Mouse (Mus musculus): Measurements from ENCODE around the gene Gimap4. TPM values are rescaled to one million over a fixed set of nuclear protein-coding genes. Genes with fewer than 3 reads are reported as not detected.
A peak's percentile ranks its signal among the peaks of the same experiment; 100 is the strongest.

Gene Gimap4
- total and polyA plus RNA-seq, 2 experiments, result 5.5 to 15.1 TPM

GRCm38 (mm10) chr6:48642764-48643292 lies 41.5 kb upstream of the Gimap4 start:
- H3K4me3 ChIP-seq (ENCODE audit: insufficient read depth, low read depth, low read length), result no peak overlapping the region
- TF ChIP-seq POLR2A (IDR thresholded peaks at IDR 0.05; ENCODE audit: extremely low read depth, insufficient read depth, low read length) (no peak), CTCF (IDR thresholded peaks at IDR 0.05; ENCODE audit: low read depth, low read length) (peak; percentile 41)
- H3K79me2 ChIP-seq (ENCODE audit: control insufficient read depth, insufficient read depth, low read length), result no peaks in the 10 kb centered on the region
- no peak overlapping the region for H3K27ac ChIP-seq (replicated peaks; ENCODE audit: insufficient read depth, low read depth, low read length)
- no peaks in the 10 kb centered on the region for H3K36me3 ChIP-seq (ENCODE audit: control insufficient read depth, insufficient read depth, low read length)
- 25% methylated on average over 4 of the region's 4 CpGs for WGBS
- peak; percentile 72 for DNase-seq (ENCODE audit: extremely low read depth, low read depth, low spot score)
- H3K27me3 ChIP-seq (ENCODE audit: control insufficient read depth, insufficient read depth, low read length), result no peaks in the 10 kb centered on the region
- H3K9ac ChIP-seq (ENCODE audit: low read depth, low read length), result no peak overlapping the region
- no peaks in the 10 kb centered on the region; the same call in 1 of the 2 replicates for H3K4me1 ChIP-seq (ENCODE audit: control insufficient read depth, insufficient read depth, low read length)

- H3K79me2 ChIP-seq (ENCODE audit: control insufficient read depth, insufficient read depth, low read length), result no peaks in the 10 kb centered on the region; the same call in 1 of the 2 replicates
- no peaks in the 10 kb centered on the region for H3K27me3 ChIP-seq (ENCODE audit: control insufficient read depth, insufficient read depth, low read length)
- TF ChIP-seq CTCF (IDR thresholded peaks at IDR 0.05; ENCODE audit: low read depth, low read length) (peak; percentile 79), POLR2A (IDR thresholded peaks at IDR 0.05; ENCODE audit: extremely low read depth, insufficient read depth, low read length) (no peak)
- WGBS, result 2% methylated on average over 12 of the region's 12 CpGs
- H3K4me1 ChIP-seq (ENCODE audit: control insufficient read depth, insufficient read depth, low read length), result no peaks in the 10 kb centered on the region; the same call in 1 of the 2 replicates
- peak; percentile 66 for DNase-seq (ENCODE audit: extremely low read depth, low read depth, low spot score)
- no peak overlapping the region for H3K27ac ChIP-seq (replicated peaks; ENCODE audit: insufficient read depth, low read depth, low read length)
- no peak overlapping the region for H3K4me3 ChIP-seq (ENCODE audit: insufficient read depth, low read depth, low read length)
- H3K9ac ChIP-seq (ENCODE audit: low read depth, low read length), result no peak overlapping the region
- no peaks in the 10 kb centered on the region for H3K36me3 ChIP-seq (ENCODE audit: control insufficient read depth, insufficient read depth, low read length)
These were observed 38.6 kb upstream of the Gimap4 start for GRCm38 (mm10) chr6:48645660-48646308.

GRCm38 (mm10) chr6:48646309-48646690 lies 38.0 kb upstream of the Gimap4 start:
- H3K4me3 ChIP-seq (ENCODE audit: insufficient read depth, low read depth, low read length), result no peak overlapping the region
- no peak for DNase-seq (ENCODE audit: extremely low read depth, low read depth, low spot score)
- H3K79me2 ChIP-seq (ENCODE audit: control insufficient read depth, insufficient read depth, low read length), result no peaks in the 10 kb centered on the region; the same call in 1 of the 2 replicates
- H3K36me3 ChIP-seq (ENCODE audit: control insufficient read depth, insufficient read depth, low read length), result no peaks in the 10 kb centered on the region
- H3K27ac ChIP-seq (replicated peaks; ENCODE audit: insufficient read depth, low read depth, low read length), result no peak overlapping the region
- no peaks in the 10 kb centered on the region for H3K27me3 ChIP-seq (ENCODE audit: control insufficient read depth, insufficient read depth, low read length)
- 76% methylated on average over 4 of the region's 4 CpGs for WGBS
- no peaks in the 10 kb centered on the region; the same call in 1 of the 2 replicates for H3K4me1 ChIP-seq (ENCODE audit: control insufficient read depth, insufficient read depth, low read length)
- H3K9ac ChIP-seq (ENCODE audit: low read depth, low read length), result no peak overlapping the region
- TF ChIP-seq POLR2A (IDR thresholded peaks at IDR 0.05; ENCODE audit: extremely low read depth, insufficient read depth, low read length), result no peak
- TF ChIP-seq CTCF (IDR thresholded peaks at IDR 0.05; ENCODE audit: low read depth, low read length), result no peak

- peak within 1 kb of the TSS; percentile 3; the same call in 1 of the 2 replicates for H3K27ac ChIP-seq (replicated peaks; ENCODE audit: insufficient read depth, low read depth, low read length)
- WGBS, result 9% methylated on average over 3 of the region's 3 CpGs
- H3K36me3 ChIP-seq (ENCODE audit: control insufficient read depth, insufficient read depth, low read length), result no peaks in the 10 kb centered on the region
- peak within 1 kb of the TSS; percentile 11 for H3K4me3 ChIP-seq (ENCODE audit: insufficient read depth, low read depth, low read length)
- no peaks in the 10 kb centered on the region; the same call in 1 of the 2 replicates for H3K4me1 ChIP-seq (ENCODE audit: control insufficient read depth, insufficient read depth, low read length)
- peak; percentile 56 for DNase-seq (ENCODE audit: extremely low read depth, low read depth, low spot score)
- H3K27me3 ChIP-seq (ENCODE audit: control insufficient read depth, insufficient read depth, low read length), result no peaks in the 10 kb centered on the region
- H3K79me2 ChIP-seq (ENCODE audit: control insufficient read depth, insufficient read depth, low read length), result no peaks in the 10 kb centered on the region; the same call in 1 of the 2 replicates
- H3K9ac ChIP-seq (ENCODE audit: low read depth, low read length), result peak within 1 kb of the TSS; percentile 11
- TF ChIP-seq CTCF (IDR thresholded peaks at IDR 0.05; ENCODE audit: low read depth, low read length) (peak; percentile 83), POLR2A (IDR thresholded peaks at IDR 0.05; ENCODE audit: extremely low read depth, insufficient read depth, low read length) (no peak)
These were observed 37.4 kb upstream of the Gimap4 start, which contains the start of gene Gimap8 for GRCm38 (mm10) chr6:48646995-48647394. TSS of gene Gimap8 (plus strand) at chr6:48647234.

GRCm38 (mm10) chr6:48647611-48648010 lies 36.7 kb upstream of the Gimap4 start:
- no peak for DNase-seq (ENCODE audit: extremely low read depth, low read depth, low spot score)

More at GRCm38 (mm10) chr6:48647611-48648010, 36.7 kb upstream of the Gimap4 start:
- peak overlapping the region; percentile 2; the same call in 1 of the 2 replicates for H3K9ac ChIP-seq (ENCODE audit: low read depth, low read length)
- no peaks in the 10 kb centered on the region for H3K36me3 ChIP-seq (ENCODE audit: control insufficient read depth, insufficient read depth, low read length)
- H3K4me3 ChIP-seq (ENCODE audit: insufficient read depth, low read depth, low read length), result peak overlapping the region; percentile 11
- H3K79me2 ChIP-seq (ENCODE audit: control insufficient read depth, insufficient read depth, low read length), result no peaks in the 10 kb centered on the region; the same call in 1 of the 2 replicates
- no peaks in the 10 kb centered on the region; the same call in 1 of the 2 replicates for H3K4me1 ChIP-seq (ENCODE audit: control insufficient read depth, insufficient read depth, low read length)
- TF ChIP-seq CTCF (IDR thresholded peaks at IDR 0.05; ENCODE audit: low read depth, low read length) (no peak), POLR2A (IDR thresholded peaks at IDR 0.05; ENCODE audit: extremely low read depth, insufficient read depth, low read length) (no peak)
- no peaks in the 10 kb centered on the region for H3K27me3 ChIP-seq (ENCODE audit: control insufficient read depth, insufficient read depth, low read length)
- 61% methylated on average over 2 of the region's 2 CpGs for WGBS
- H3K27ac ChIP-seq (replicated peaks; ENCODE audit: insufficient read depth, low read depth, low read length), result no peak overlapping the region
